Mouse (Mus musculus) Muller cell, postnatal 12 days (primary cell): ENCODE results near the gene Abhd16a.
"Not testable (repeated sequence)": the region's sequence is repeated elsewhere in the genome, so short reads cannot be mapped to it uniquely, and the experiment has no call there.

Experiments used
- DNase-seq: peaks from one replicate; pipeline ENCODE4 v3.0.0-alpha.2; 2015; ENCODE audit errors: inconsistent ontology term

Abhd16a gene

GRCm38 (mm10) chr17:35115046-35116019 is 26.3 kb downstream of the Abhd16a start, which contains the start of gene Ly6g5b:
Gene Ly6g5b (minus strand): TSS chr17:35115428.
- no peak for DNase-seq

DNA sequence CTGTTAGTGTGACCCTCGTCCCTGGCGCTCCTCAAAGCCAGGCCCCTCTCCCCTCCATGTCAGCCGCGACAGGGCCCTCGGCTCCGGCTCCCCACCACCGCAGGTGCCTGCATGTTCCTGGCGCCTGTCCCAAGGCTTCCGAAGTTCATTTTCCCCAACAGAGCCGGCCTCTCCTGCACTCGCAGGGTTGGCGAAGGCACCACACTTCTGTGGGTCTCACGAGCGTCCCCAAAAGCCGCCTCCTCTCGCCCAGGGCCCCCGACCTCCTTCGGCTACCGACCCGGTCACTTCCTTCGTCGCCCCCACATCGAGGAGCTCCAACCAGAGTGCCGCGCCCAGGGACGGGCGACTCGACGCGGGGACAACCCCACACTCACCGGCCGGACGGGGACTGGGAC is 31.7 kb downstream of the Abhd16a start:
- no peak for DNase-seq

DNA sequence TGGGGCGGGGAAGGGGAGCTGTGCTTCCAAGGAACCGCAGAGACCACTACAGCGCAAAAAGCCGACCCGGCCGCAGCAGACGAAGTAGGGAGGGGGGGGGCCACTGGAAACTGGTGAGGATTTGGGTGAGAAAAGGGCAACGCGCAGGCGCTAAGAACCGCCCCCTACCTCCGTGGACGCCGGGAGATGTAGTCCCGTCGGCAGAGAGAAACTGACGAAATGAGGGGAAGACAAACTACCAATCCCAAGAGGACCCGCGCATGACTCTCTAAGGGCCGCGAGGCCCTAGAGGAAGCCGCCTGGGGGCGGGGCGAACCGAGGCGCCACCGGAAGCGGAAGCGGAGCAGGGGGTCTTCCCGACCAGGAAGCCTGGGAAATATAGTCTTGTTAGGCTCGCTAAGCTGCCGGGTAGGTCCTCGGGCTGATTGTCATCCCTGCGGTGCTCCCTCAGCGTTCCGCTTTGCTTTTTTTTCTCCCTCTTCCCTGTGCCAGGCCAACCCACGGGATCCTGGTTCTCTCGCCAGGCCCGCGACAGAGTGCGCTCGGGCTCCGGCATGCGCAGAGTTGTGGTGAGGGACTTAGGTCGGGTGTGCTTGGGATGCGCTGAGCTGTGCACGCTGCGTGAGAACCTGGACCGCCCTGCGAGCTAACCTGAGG is 32.2 kb downstream of the Abhd16a start, which contains the start of gene Gpank1:
Gene Gpank1 (plus strand): TSS at position 313 of the 657 bp plus-strand sequence.
- peak; percentile 99 for DNase-seq

DNA sequence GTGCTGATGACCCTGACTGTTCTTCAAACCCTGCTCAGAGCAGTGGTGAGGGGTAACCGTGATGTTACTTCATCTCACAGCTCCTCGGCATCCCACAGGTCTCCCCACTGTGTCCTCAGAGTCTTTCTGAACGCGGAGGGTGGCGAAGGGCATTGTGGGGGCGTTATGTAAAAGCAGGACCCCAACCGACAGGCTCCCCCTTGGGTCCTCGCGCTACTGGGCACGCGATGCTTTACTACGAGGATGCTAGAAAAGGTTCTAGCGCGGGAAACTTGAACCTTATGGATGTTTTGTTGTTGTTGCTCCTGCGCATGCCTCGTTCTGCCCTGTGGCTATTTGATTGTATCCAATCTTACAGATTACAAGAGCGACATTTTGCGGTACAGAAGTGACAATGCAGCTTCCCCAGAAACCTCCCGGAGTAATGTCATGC is 32.8 kb downstream of the Abhd16a start, which contains the start of gene Csnk2b:
Gene Csnk2b (minus strand): TSS at position 183 of the 433 bp plus-strand sequence.
- DNase-seq = peak; percentile 76

GRCm38 (mm10) chr17:35123287-35123686 is 34.2 kb downstream of the Abhd16a start:
- DNase-seq = not testable (repeated sequence)

DNA sequence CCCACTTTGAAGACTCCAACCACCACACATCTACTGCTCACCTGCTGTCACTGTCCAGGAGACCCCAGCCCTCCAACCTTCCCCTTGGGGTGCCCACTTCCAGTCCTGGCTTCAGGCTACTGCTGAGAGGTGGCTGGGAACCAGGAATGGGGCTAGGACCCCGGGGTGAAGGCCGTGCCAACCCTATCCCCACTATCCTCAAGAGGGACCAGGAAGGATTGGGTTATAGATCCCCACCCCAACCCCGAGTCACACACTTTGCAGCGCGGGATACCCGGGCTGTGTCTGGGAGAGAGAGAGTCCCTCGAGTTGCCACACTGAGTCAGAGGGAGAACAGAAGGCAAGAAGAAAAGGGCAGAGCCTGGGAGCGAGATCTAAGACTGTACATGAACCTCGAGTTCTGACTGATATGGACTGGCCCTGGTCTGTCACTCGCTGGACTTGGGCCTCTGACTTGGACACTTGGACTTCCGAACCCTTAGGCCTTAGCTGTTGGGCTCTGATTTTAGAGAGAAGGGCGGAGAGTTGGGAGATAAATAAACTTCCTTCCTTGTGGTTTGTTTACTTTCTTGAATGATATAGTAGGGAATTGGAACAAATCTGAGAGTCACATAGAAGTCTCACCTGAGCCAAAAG is 35.3 kb downstream of the Abhd16a start:
- DNase-seq = not testable (repeated sequence)

DNA sequence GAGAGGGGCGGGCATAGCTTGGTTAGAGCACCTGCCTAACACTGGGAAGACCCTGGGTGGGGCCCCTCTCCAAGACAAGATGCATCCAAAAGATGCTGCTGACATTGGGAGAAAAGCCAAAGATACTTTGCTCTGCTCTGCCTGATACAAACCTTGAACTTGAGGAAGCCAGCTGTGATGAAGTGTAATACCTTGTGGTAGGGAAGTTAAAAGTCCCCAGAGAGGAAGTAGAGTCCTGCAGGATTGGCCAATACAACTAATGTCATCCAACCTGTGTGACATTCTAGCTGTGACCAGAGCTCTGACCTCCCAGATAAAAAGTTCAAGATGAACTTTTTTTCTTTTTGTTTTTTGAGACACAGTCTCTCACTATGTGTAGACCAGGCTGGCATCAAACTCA is 36.0 kb downstream of the Abhd16a start:
- no peak for DNase-seq

- no peak for DNase-seq
These were observed 36.5 kb downstream of the Abhd16a start for GRCm38 (mm10) chr17:35125578-35125977.

DNA sequence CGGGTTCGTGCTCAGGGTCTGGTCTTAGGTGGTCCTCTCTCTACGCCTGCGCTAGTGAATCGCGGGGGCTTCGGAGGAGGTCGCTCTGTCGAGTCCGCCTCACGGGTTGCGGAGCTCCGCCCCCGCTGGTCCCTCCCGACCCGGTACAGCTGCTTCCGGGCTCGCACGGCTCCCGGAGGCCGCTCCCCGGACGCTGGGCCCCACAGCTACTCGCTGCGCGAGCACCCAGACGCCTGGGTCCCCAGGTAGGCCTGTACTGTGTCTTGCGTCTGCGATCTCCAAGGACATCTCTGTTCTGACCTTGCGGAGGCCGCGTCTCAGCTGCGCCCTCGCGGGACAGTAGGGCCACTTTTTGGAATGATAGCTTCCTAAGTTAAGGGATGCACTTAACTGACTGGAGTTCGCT is 37.1 kb downstream of the Abhd16a start, which contains the start of gene D17H6S53E:
Gene D17H6S53E (plus strand): TSS at position 168 of the 406 bp plus-strand sequence.
- DNase-seq = peak; percentile 76

DNA sequence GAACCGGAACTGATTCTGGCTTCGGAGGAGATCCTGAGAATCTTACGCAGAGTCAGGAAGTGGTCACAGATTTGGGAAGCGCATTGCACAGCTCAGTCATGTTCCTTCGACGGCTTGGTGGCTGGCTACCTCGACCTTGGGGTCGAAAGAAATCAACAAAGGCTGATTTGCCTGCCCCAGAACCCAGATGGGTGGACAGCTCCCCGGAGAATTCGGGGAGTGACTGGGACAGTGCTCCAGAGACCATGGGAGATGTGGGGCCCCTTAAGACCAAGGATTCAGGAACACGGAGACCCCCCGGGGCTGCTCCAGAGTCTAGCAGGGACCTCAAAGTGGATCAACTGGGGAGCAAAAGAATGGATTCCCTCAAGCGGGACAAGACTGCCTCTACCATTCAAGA is 38.0 kb downstream of the Abhd16a start:
- DNase-seq = no peak

DNA sequence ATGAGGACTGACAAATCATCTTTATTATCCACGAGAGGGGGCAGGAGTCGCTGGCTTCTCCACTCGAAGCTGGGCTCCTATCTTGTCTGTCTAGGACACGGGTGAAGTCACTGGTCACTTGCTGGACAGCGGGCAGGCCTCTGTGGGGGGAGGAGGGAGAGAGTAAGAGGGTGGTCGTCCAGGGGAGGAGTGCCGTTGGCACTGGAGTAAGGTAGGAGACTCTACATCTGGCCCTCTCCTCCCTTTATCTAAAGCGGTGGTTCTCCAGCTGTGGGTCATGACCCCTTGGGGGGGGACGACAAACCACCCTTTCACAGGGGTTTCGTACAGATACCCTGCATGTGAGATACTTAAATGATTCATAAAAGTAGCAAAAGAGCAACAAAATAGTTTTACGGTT is 39.9 kb downstream of the Abhd16a start:
- DNase-seq = no peak

- DNase-seq = no peak
These were observed 42.0 kb downstream of the Abhd16a start for GRCm38 (mm10) chr17:35131038-35131437.

DNA sequence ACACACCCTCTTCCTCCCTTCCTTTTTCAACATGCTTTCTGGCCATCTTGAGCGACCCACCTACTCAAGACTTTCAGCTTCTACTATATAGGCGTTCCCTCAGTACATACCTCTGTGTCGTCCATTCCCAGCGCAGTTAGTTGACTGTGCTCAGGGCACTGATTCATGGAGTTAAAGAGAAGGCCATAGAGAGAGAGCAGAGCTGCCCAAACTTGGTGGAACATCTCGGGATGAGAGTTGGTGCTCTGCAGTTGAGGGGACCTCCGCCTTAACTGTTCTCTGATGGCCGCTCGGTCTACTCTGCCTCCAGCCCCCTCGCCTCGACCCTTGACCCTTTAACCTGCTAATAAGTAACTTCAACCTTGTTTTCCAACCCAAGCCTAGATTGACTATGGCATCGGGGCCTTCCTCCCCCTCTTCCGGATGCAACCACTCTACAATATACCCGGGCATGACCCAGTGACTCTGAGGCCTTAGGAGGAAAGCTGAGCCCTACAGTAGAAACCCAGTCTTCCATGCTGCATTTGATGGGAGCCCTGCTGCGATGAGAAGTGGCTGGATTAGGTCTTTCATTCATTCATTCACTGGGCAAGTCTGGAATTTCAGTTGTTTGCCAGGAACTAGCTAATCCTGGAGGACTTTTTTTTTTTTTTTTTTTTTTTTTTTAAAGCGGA is 42.6 kb downstream of the Abhd16a start, which contains the start of gene Apom:
Gene Apom (minus strand): TSS at position 551 of the 674 bp plus-strand sequence.
- no peak for DNase-seq

GRCm38 (mm10) chr17:35132174-35132560 is 43.1 kb downstream of the Abhd16a start:
- DNase-seq = no peak

GRCm38 (mm10) chr17:35133517-35133916 is 44.5 kb downstream of the Abhd16a start:
- no peak for DNase-seq

DNA sequence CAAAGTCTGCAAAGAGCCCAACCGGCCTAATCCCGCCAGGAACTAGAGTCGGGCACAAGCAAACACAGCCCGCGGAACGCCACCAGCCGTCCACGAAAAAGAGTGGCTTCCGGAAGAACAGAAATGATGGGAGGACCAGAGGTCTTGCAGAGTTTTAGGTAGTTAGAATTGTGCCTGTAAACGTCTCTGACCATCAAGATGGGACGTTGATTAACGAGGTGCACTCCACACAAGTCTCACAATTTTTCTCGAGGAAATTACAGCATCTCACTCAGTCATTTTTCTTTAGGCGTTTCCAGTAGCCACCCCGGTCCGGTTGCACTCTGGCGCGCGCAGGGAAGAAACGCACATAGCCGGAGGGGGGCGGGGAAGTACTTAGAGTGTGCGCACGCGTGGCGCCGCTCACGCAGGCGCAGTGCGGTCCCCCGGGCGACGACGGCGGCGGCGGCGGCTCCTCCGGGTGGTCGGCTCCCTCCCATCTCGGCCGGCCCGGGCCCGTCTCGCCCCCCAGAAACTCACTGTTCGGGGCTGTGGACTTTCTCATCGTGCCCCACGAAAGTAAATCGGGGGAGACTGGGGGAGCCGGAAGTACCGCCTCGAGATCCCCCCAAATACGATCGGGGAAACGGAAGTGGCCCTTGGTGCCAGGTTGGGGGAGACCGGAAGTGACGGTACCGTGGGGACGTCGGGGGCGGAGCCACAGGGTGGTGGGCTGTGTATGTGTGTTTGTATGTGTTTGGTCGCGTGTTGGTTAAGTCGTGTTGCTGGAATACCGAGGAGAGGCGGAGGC is 45.9 kb downstream of the Abhd16a start, which contains the start of gene Bag6:
Gene Bag6 (plus strand): TSS at position 378 of the 790 bp plus-strand sequence.
- peak; percentile 99 for DNase-seq

DNA sequence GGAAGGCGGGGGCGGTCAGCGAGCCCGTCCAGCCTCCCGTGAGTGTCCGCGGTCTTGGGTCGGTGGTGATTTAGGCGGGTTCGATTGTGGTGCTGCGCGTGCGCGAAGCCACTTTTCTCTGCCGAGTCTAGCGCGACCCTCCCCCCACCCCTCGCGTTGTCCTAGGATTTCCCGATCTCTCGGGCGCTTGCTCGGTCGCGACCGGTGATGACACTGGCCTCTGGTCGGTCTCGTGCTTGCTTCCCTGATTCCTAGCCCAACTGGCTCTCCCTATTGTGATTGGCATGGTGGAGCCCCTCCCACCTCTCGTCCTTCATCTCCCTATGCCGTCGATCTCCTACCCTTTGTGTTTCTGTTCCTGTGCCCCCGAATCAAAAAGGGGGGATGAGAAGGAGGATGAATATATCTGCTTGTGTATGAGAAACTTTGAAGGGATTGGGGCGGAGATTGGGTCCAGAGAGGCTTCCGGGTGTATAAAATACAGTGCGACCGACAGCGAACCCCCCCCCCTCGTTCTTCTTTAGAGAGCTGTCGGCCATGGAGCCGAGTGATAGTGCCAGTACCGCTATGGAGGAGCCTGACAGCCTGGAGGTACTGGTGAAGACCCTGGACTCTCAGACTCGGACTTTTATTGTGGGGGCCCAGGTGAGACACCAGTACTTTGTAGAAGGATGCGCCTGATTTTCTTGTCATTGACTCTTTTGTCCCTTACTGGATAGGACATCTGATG is 46.7 kb downstream of the Abhd16a start:
- no peak for DNase-seq

- no peak for DNase-seq
These were observed 50.2 kb downstream of the Abhd16a start for GRCm38 (mm10) chr17:35139269-35139668.

GRCm38 (mm10) chr17:35140490-35140996 is 51.5 kb downstream of the Abhd16a start:
- no peak for DNase-seq
